Mouse (Mus musculus): ENCODE data around the gene Nr2c2. TPM values are rescaled to one million over a fixed set of nuclear protein-coding genes. Genes with fewer than 3 reads are reported as not detected.
A peak's percentile ranks its signal among the peaks of the same experiment; 100 is the strongest.

Gene Nr2c2
- polyA plus RNA-seq (2012; ENCODE audit: insufficient read depth, insufficient read length, missing spikeins) = 26.2 and 28.2 TPM in 2 replicates

GRCm38 (mm10) chr6:92091130-92091591, at the start of gene Nr2c2:
Nr2c2 (plus strand) TSS chr6:92091390.
- H3K4me1 ChIP-seq (ENCODE audit: control insufficient read depth, insufficient read depth, low read length) = peaks cover 24% of the 10 kb centered on the region
- peak within 1 kb of the TSS; percentile 93 for H3K4me3 ChIP-seq (ENCODE audit: insufficient read depth, low read length)
- peak within 1 kb of the TSS; percentile 98 for H3K27ac ChIP-seq (ENCODE audit: insufficient read depth, low read depth, low read length)
- no peak for TF ChIP-seq CTCF (IDR thresholded peaks at IDR 0.05; ENCODE audit: low read depth, low read length)
- no peak for TF ChIP-seq POLR2A (IDR thresholded peaks at IDR 0.05; ENCODE audit: borderline replicate concordance, low read depth, low read length)

GRCm38 (mm10) chr6:92042055-92042454, 49.1 kb upstream of the Nr2c2 start:
- TF ChIP-seq POLR2A (IDR thresholded peaks at IDR 0.05; ENCODE audit: borderline replicate concordance, low read depth, low read length) (no peak), CTCF (IDR thresholded peaks at IDR 0.05; ENCODE audit: low read depth, low read length) (no peak)
- Histone ChIP-seq H3K27ac (ENCODE audit: insufficient read depth, low read depth, low read length) (no peak overlapping the region), H3K4me1 (ENCODE audit: control insufficient read depth, insufficient read depth, low read length) (no peaks in the 10 kb centered on the region), H3K4me3 (ENCODE audit: insufficient read depth, low read length) (no peak overlapping the region)

GRCm38 (mm10) chr6:92042850-92043249, 48.3 kb upstream of the Nr2c2 start:
- TF ChIP-seq POLR2A (IDR thresholded peaks at IDR 0.05; ENCODE audit: borderline replicate concordance, low read depth, low read length) = no peak
- no peak for TF ChIP-seq CTCF (IDR thresholded peaks at IDR 0.05; ENCODE audit: low read depth, low read length)
- no peak overlapping the region for H3K27ac ChIP-seq (ENCODE audit: insufficient read depth, low read depth, low read length)
- no peak overlapping the region for H3K4me3 ChIP-seq (ENCODE audit: insufficient read depth, low read length)
- no peaks in the 10 kb centered on the region for H3K4me1 ChIP-seq (ENCODE audit: control insufficient read depth, insufficient read depth, low read length)

- Histone ChIP-seq H3K4me3 (ENCODE audit: insufficient read depth, low read length) (no peak overlapping the region), H3K27ac (ENCODE audit: insufficient read depth, low read depth, low read length) (no peak overlapping the region), H3K4me1 (ENCODE audit: control insufficient read depth, insufficient read depth, low read length) (no peaks in the 10 kb centered on the region)
- TF ChIP-seq POLR2A (IDR thresholded peaks at IDR 0.05; ENCODE audit: borderline replicate concordance, low read depth, low read length) = no peak
- no peak for TF ChIP-seq CTCF (IDR thresholded peaks at IDR 0.05; ENCODE audit: low read depth, low read length)
Observed at GRCm38 (mm10) chr6:92057768-92058167, 33.4 kb upstream of the Nr2c2 start.

GRCm38 (mm10) chr6:92061725-92062124, 29.5 kb upstream of the Nr2c2 start:
- Histone ChIP-seq H3K4me3 (ENCODE audit: insufficient read depth, low read length) (no peak overlapping the region), H3K27ac (ENCODE audit: insufficient read depth, low read depth, low read length) (no peak overlapping the region), H3K4me1 (ENCODE audit: control insufficient read depth, insufficient read depth, low read length) (peaks cover 7% of the 10 kb centered on the region)
- no peak for TF ChIP-seq POLR2A (IDR thresholded peaks at IDR 0.05; ENCODE audit: borderline replicate concordance, low read depth, low read length)
- no peak for TF ChIP-seq CTCF (IDR thresholded peaks at IDR 0.05; ENCODE audit: low read depth, low read length)

- TF ChIP-seq POLR2A (IDR thresholded peaks at IDR 0.05; ENCODE audit: borderline replicate concordance, low read depth, low read length) (no peak), CTCF (IDR thresholded peaks at IDR 0.05; ENCODE audit: low read depth, low read length) (no peak)
- Histone ChIP-seq H3K4me1 (ENCODE audit: control insufficient read depth, insufficient read depth, low read length) (peaks cover 7% of the 10 kb centered on the region), H3K27ac (ENCODE audit: insufficient read depth, low read depth, low read length) (no peak overlapping the region), H3K4me3 (ENCODE audit: insufficient read depth, low read length) (no peak overlapping the region)
Observed at GRCm38 (mm10) chr6:92063452-92063851, 27.7 kb upstream of the Nr2c2 start.

GRCm38 (mm10) chr6:92064101-92064500, 27.1 kb upstream of the Nr2c2 start:
- Histone ChIP-seq H3K4me3 (ENCODE audit: insufficient read depth, low read length) (no peak overlapping the region), H3K4me1 (ENCODE audit: control insufficient read depth, insufficient read depth, low read length) (peaks cover 7% of the 10 kb centered on the region), H3K27ac (ENCODE audit: insufficient read depth, low read depth, low read length) (no peak overlapping the region)
- TF ChIP-seq POLR2A (IDR thresholded peaks at IDR 0.05; ENCODE audit: borderline replicate concordance, low read depth, low read length) (no peak), CTCF (IDR thresholded peaks at IDR 0.05; ENCODE audit: low read depth, low read length) (no peak)

- TF ChIP-seq CTCF (IDR thresholded peaks at IDR 0.05; ENCODE audit: low read depth, low read length) (peak; percentile 63; the same call in 1 of the 2 replicates), POLR2A (IDR thresholded peaks at IDR 0.05; ENCODE audit: borderline replicate concordance, low read depth, low read length) (no peak)
- H3K4me3 ChIP-seq (ENCODE audit: insufficient read depth, low read length) = no peak overlapping the region
- H3K4me1 ChIP-seq (ENCODE audit: control insufficient read depth, insufficient read depth, low read length) = peaks cover 7% of the 10 kb centered on the region
- H3K27ac ChIP-seq (ENCODE audit: insufficient read depth, low read depth, low read length) = no peak overlapping the region
Observed at GRCm38 (mm10) chr6:92065721-92066496, 25.3 kb upstream of the Nr2c2 start.

- no peak overlapping the region for H3K4me3 ChIP-seq (ENCODE audit: insufficient read depth, low read length)
- TF ChIP-seq CTCF (IDR thresholded peaks at IDR 0.05; ENCODE audit: low read depth, low read length) (peak; percentile 77), POLR2A (IDR thresholded peaks at IDR 0.05; ENCODE audit: borderline replicate concordance, low read depth, low read length) (no peak)
- H3K4me1 ChIP-seq (ENCODE audit: control insufficient read depth, insufficient read depth, low read length) = peaks cover 7% of the 10 kb centered on the region
- no peak overlapping the region for H3K27ac ChIP-seq (ENCODE audit: insufficient read depth, low read depth, low read length)
Observed at GRCm38 (mm10) chr6:92067146-92067790, 23.9 kb upstream of the Nr2c2 start.
